Mouse (Mus musculus) kidney, adult 2 months (tissue): Measurements from ENCODE around the gene Gm9918. TPM values are rescaled to one million over a fixed set of nuclear protein-coding genes. Genes with fewer than 3 reads are reported as not detected.
A peak's percentile ranks its signal among the peaks of the same experiment; 100 is the strongest.

ENCODE experiments used
- DNase-seq: peaks from one replicate; pipeline ENCODE4 v3.0.0; 2021
- H3K27ac ChIP-seq: fragments of 200-500 bp; 2 replicates; pipeline ENCODE4 v1.5.1; 2012; ENCODE audit warnings: low read depth, low read length, control low read depth, inconsistent platforms; ENCODE audit not compliant: insufficient read depth
- H3K27me3 ChIP-seq: fragments of 200-500 bp; replicated peaks from 2 replicates; pipeline ENCODE4 v1.6.1; 2012; ENCODE audit warnings: mild to moderate bottlenecking, moderate library complexity, low read length, inconsistent platforms; ENCODE audit not compliant: control insufficient read depth, insufficient read depth
- H3K36me3 ChIP-seq: fragments of 200-500 bp; 2 replicates; pipeline ENCODE4 v1.6.1; 2012; ENCODE audit warnings: mild to moderate bottlenecking, moderate library complexity, low read length, inconsistent platforms; ENCODE audit not compliant: control insufficient read depth, insufficient read depth
- H3K4me1 ChIP-seq: fragments of 200-500 bp; 2 replicates; pipeline ENCODE4 v1.6.1; 2011; ENCODE audit warnings: low read length; ENCODE audit not compliant: control insufficient read depth, insufficient read depth
- H3K4me3 ChIP-seq: fragments of 200-500 bp; 2 replicates; pipeline ENCODE4 v1.5.1; 2011; ENCODE audit warnings: mild to moderate bottlenecking, low read depth, low read length, control low read depth; ENCODE audit not compliant: insufficient read depth
- CTCF ChIP-seq: fragments of 200-500 bp; conservative IDR thresholded peaks from 2 replicates; pipeline ENCODE4 v1.5.1; 2011; ENCODE audit warnings: low read depth, mild to moderate bottlenecking, control low read depth, low read length, moderate library complexity, mixed read lengths; ENCODE audit not compliant: insufficient read depth, insufficient read length
- POLR2A ChIP-seq: fragments of 200-500 bp; IDR thresholded peaks from one replicate; pipeline ENCODE4 v1.6.1; 2011; ENCODE audit warnings: low read depth, low read length, control low read depth
- WGBS: fragments of 180-500 bp; shearing (Covaris S2); methylation state at CpG from one replicate; pipeline ENCODE4 v1.1.7; 2018; 5-methylcytosine and 5-hydroxymethylcytosine counted together
- polyA plus RNA-seq: library from polyadenylated mRNA; depleted of rRNA; stranded (reverse); fragments of >200 nt; gene quantifications from 2 replicates; pipeline ENCODE4 v1.2.3, GENCODE M21; 2012

Gene Gm9918
- polyA plus RNA-seq, 1 experiment: 0.41 TPM

DNA sequence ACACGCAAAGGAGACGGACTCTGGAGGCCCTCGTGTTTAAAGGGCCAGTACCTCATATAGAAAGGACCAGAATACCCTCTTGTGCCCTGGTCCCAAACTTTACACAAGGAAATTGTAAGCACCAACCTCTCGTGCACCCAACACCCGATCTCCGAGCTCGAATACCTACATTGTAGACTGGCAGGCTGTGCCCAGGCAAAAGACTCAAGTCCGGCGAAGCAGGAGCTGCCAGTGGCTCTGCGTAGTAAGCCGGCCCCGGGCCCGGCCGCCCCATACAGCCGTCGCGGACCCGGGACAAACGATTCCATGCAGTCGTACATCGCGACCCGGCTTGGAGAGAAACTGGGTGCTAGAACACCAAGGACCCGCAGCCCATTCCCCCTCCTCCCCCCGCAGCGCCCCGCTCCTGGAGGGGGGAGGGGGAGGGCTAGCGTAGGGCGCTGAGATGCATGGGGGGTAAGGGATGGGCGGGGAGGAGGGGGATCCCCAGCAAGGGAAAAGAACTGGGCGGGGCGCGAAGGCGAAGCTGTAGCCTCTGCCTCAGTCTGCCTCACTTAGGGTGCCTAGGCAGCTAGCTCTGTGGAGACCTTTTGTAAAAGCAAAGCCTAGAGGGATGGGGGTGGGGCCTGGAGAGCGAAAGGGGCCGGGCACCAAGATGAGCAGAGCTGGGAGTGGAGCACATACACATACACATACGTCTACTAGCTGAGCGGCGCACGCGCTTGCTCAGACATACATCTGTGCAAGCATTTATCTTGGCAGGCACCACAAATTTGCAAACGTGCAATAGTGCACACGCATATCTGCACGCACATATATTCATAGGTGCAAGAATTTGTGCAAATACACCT lies 24.2 kb upstream of the Gm9918 start:
- peak overlapping the region; percentile 70 for H3K4me3 ChIP-seq
- WGBS: under 1% methylated on average over 43 of the region's 44 CpGs
- no peaks in the 10 kb centered on the region for H3K27me3 ChIP-seq
- DNase-seq: peak; percentile 86
- peak overlapping the region; percentile 97 for H3K27ac ChIP-seq
- TF ChIP-seq CTCF (no peak), POLR2A (peak; percentile 57)
- peaks cover 15% of the 10 kb centered on the region for H3K4me1 ChIP-seq
- no peaks in the 10 kb centered on the region for H3K36me3 ChIP-seq

DNA sequence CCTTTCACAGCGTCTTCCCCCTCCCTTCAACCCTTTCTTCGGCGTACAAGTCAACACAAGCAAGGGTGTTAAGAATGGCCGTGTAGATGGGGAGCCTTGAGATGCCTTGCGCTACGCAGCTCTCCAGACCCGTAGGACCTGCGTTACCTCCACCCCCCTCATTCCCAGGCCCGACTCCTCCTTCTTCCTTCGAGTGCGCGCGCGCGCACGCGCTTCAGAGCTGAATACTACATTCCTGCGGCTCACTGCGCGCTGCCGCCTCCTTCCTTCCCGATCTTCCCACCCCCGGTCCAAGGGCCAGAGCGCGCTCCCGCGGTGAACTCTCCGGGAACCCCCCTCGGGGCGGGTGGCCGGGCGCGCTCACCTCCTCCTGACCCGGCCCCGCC lies 23.5 kb upstream of the Gm9918 start:
- H3K27me3 ChIP-seq: no peaks in the 10 kb centered on the region
- H3K36me3 ChIP-seq: no peaks in the 10 kb centered on the region
- H3K4me3 ChIP-seq: peak overlapping the region; percentile 70
- H3K27ac ChIP-seq: peak overlapping the region; percentile 97
- peak; percentile 99 for DNase-seq
- WGBS: under 1% methylated on average over 35 of the region's 35 CpGs
- H3K4me1 ChIP-seq: peaks cover 15% of the 10 kb centered on the region
- no peak for TF ChIP-seq CTCF
- peak; percentile 83 for TF ChIP-seq POLR2A

DNA sequence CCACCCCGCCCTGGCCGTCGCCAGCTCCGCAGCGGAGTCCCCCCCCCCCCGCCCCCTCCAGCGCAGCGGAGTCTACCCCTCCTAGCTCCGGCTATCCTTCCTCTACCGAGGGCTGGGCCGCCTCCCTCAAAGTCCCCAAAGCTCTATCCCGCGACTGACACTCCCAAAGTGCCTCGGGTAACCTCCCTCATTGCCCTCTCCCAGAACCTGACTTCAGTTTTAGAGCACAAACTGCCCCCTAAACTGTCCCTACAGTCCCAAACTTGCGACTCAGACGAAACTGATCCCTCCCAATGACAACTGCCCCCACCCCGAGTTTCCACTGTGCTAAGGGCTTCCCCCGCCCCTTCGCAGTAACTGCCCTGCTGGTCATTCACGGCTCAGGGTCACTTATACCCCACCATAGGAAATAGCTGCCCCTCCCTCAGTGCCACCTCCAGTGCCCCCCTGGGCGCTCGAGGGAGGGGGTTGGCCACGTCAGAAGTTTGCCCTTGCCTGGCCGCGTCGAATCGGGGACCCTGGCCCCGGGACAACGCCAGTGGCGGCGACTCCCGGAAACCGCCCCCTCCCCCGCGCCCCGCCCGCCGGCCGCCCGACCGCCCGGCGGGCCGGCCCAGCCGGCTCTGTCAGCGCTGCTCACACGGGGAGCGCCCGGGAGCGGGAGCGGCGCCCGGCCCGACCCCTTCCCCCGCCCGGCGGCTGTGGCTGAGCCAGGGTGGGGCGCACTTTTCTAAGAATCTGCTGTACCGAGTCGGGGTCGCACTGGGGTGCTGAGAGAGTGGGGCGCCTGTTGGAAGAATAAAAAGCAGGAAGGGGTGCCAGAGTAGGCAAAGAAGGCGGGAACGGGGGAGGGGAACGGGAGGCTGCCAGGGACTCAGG lies 22.9 kb upstream of the Gm9918 start:
- peak; percentile 30 for TF ChIP-seq POLR2A
- no peak for TF ChIP-seq CTCF
- H3K4me3 ChIP-seq: peak overlapping the region; percentile 63
- no peaks in the 10 kb centered on the region for H3K27me3 ChIP-seq
- peak overlapping the region; percentile 99 for H3K27ac ChIP-seq
- peak; percentile 86 for DNase-seq
- WGBS: 1% methylated on average over 65 of the region's 65 CpGs
- H3K4me1 ChIP-seq: peaks cover 15% of the 10 kb centered on the region
- no peaks in the 10 kb centered on the region for H3K36me3 ChIP-seq

DNA sequence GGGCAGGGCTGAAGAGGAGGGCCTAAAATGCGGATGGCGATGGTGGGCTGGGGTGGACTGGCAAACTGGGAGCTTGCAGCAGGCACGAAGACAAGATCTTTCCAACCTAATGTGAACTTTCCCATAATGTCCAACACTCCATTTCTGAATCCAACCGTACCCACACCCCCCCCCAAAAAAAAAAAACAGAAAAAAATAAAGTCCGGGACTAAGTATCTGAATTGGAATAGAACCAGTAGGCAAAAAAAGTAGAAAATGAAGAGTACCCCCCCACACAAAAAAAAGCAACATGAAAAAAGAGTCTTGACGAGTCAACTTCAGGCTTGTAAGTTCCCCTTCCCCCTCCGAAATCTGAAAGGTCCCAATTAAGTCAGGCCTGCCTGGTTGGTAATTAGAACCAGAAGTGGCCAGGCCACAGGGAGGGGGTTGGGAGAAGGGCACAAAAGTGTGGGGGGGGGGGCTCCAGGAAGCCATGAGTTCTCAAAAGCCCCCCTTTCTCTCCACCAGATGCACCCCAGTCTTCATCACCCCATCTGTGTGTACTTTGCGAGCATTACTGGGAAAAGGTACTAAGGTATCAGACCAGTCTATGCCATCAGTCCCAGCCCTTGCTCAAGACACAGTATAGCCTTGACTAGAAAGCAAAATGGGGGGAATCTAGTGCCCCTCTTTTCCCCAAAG lies 22.1 kb upstream of the Gm9918 start:
- WGBS: 15% methylated on average over 8 of the region's 8 CpGs
- no peak for TF ChIP-seq POLR2A
- TF ChIP-seq CTCF: no peak
- no peak for DNase-seq
- Histone ChIP-seq H3K4me1 (peaks cover 15% of the 10 kb centered on the region), H3K27ac (peak overlapping the region; percentile 81), H3K4me3 (peak overlapping the region; percentile 57), H3K36me3 (no peaks in the 10 kb centered on the region), H3K27me3 (no peaks in the 10 kb centered on the region)

DNA sequence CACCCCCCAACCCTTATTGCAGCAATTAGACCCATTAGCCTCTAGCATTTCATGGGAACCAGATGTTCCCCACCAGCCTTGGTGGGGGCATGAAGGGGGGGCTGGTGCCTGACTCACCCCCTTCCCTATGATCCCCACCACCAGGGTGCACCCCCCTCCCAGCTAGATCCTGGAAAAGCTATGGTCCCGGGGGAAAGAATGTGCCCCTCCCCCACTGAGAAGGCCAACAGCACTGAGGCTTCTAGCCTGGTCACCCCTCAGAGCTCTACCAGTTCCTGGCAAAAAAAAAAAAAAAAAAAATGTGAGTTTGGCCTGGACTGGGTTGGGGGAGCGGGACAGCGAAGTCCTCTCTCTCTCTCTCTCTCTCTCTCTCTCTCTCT lies 21.6 kb upstream of the Gm9918 start:
- H3K27ac ChIP-seq: peak overlapping the region; percentile 59
- H3K27me3 ChIP-seq: no peaks in the 10 kb centered on the region

DNA sequence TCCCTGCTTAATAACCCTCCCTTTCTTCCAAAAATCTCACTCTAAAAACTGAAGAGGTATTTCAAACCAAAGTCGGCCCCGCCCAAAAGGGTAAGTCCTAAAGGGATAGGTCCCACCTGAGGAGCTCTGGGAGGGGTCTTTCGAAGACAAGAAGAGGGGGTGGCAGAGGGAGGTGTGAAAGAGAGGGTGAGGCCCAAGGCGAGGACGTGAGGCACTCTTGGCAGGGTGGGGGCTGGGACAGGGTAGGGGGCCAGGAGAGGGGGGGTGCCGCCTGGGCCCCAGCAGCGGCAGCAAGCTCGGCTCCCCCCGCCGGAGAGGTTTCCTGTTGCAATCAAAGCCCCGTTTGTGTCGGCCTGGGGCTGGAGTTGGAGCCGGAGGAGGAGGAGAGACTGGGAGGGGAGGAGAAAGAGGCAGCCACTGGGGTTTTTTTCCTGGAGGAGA lies 21.1 kb upstream of the Gm9918 start:
- DNase-seq: peak; percentile 67
- H3K27ac ChIP-seq: peak overlapping the region; percentile 59
- H3K4me1 ChIP-seq: peaks cover 8% of the 10 kb centered on the region
- TF ChIP-seq CTCF: no peak
- TF ChIP-seq POLR2A: no peak
- peak overlapping the region; percentile 16; the same call in 1 of the 2 replicates for H3K4me3 ChIP-seq
- WGBS: 14% methylated on average over 13 of the region's 13 CpGs
- no peaks in the 10 kb centered on the region for H3K36me3 ChIP-seq
- H3K27me3 ChIP-seq: no peaks in the 10 kb centered on the region

More for the DNA sequence above, 21.6 kb upstream of the Gm9918 start:
- Histone ChIP-seq H3K4me3 (no peak overlapping the region), H3K4me1 (peaks cover 11% of the 10 kb centered on the region), H3K36me3 (no peaks in the 10 kb centered on the region)
- TF ChIP-seq CTCF (no peak), POLR2A (no peak)
- WGBS: 19% methylated on average over 3 of the region's 3 CpGs
- peak; percentile 31 for DNase-seq
